Mouse (Mus musculus) CH12.LX (cell line): Measurements from ENCODE around the gene Zc3hav1. TPM values are rescaled to one million over a fixed set of nuclear protein-coding genes. Genes with fewer than 3 reads are reported as not detected.

Experiments
- DNase-seq: peaks from one replicate; pipeline ENCODE4 v3.0.0-alpha.2; 2013; ENCODE audit errors: extremely low read depth
- H3K27ac ChIP-seq: 2 replicates; pipeline ENCODE4 v1.5.1; 2012; ENCODE audit warnings: low read depth, mild to moderate bottlenecking, control low read depth, moderate library complexity; ENCODE audit not compliant: insufficient read depth
- H3K27me3 ChIP-seq: replicated peaks from 2 replicates; pipeline ENCODE3; 2012; ENCODE audit warnings: inconsistent platforms
- H3K36me3 ChIP-seq, 2 experiments: replicated peaks in 1 of 2; 2 replicates each; pipeline versions ENCODE3 to v1.6.1; 2012; ENCODE audit warnings: inconsistent platforms in 1 of 2, low read length in 1 of 2, mild to moderate bottlenecking in 1 of 2, mixed read lengths in 1 of 2, moderate library complexity in 1 of 2; ENCODE audit not compliant: control insufficient read depth in 1 of 2, insufficient read depth in 1 of 2
- H3K4me1 ChIP-seq, 2 experiments: 2 replicates each; pipeline ENCODE4 v1.6.1; 2012; ENCODE audit warnings: inconsistent platforms in 1 of 2, moderate library complexity in 1 of 2; ENCODE audit not compliant: insufficient read depth in 2 of 2, control insufficient read depth in 1 of 2
- H3K4me2 ChIP-seq: 2 replicates; pipeline ENCODE4 v1.6.1; 2012; ENCODE audit warnings: low read depth, mild to moderate bottlenecking, control low read depth; ENCODE audit not compliant: poor library complexity, insufficient read depth, severe bottlenecking
- H3K4me3 ChIP-seq, 3 experiments: fragments of 150-350 bp in 1 of 3; sonication (generic) in 1 of 3; replicated peaks in 1 of 3; 2 replicates each; pipeline versions ENCODE3 to v1.5.1; 2011 to 2012; ENCODE audit warnings: low read depth in 2 of 3, low read length in 2 of 3, mild to moderate bottlenecking in 2 of 3, moderate library complexity in 2 of 3, control low read depth in 1 of 3, improper control_type of control experiment in 1 of 3, inconsistent platforms in 1 of 3, mixed read lengths in 1 of 3; ENCODE audit not compliant: poor library complexity in 1 of 3
- H3K79me2 ChIP-seq: replicated peaks from 2 replicates; pipeline ENCODE4 v1.6.1; 2012; ENCODE audit warnings: mild to moderate bottlenecking, moderate library complexity; ENCODE audit not compliant: control insufficient read depth, poor library complexity, insufficient read depth, severe bottlenecking; ENCODE audit errors: extremely low read depth
- H3K9ac ChIP-seq: 2 replicates; pipeline ENCODE4 v1.6.1; 2012; ENCODE audit warnings: low read depth, mild to moderate bottlenecking, control low read depth, moderate library complexity; ENCODE audit not compliant: insufficient read depth
- H3K9me3 ChIP-seq: replicated peaks from 2 replicates; pipeline ENCODE3; 2012; ENCODE audit warnings: low read length, inconsistent platforms, mixed read lengths
- CHD1 ChIP-seq: IDR thresholded peaks from 2 replicates; pipeline ENCODE4 v1.6.1; 2012; ENCODE audit warnings: low read depth, low read length, improper control_type of control experiment, inconsistent platforms
- CTCF ChIP-seq, 2 experiments: IDR thresholded peaks in 1 of 2; conservative IDR thresholded peaks in 1 of 2; 2 replicates each; pipeline ENCODE4 v1.5.1; 2011 to 2012; ENCODE audit warnings: low read depth in 2 of 2, low read length in 2 of 2, improper control_type of control experiment in 1 of 2, inconsistent platforms in 1 of 2, mild to moderate bottlenecking in 1 of 2, moderate library complexity in 1 of 2
- E2F4 ChIP-seq: IDR thresholded peaks from 2 replicates; pipeline ENCODE4 v1.6.1; 2011; ENCODE audit warnings: low read depth, low read length, improper control_type of control experiment; ENCODE audit not compliant: insufficient replicate concordance
- ETS1 ChIP-seq: conservative IDR thresholded peaks from 2 replicates; pipeline ENCODE4 v1.6.1; 2012; ENCODE audit warnings: low read depth, mild to moderate bottlenecking, inconsistent platforms, low read length, improper control_type of control experiment, moderate library complexity
- MAFK ChIP-seq: IDR thresholded peaks from 2 replicates; pipeline ENCODE4 v1.6.1; 2011; ENCODE audit warnings: low read length, improper control_type of control experiment; ENCODE audit not compliant: insufficient replicate concordance
- MAX ChIP-seq: IDR thresholded peaks from 2 replicates; pipeline ENCODE4 v1.6.1; 2011; ENCODE audit warnings: low read length, improper control_type of control experiment
- SIN3A ChIP-seq: IDR thresholded peaks from 2 replicates; pipeline ENCODE4 v1.6.1; 2012; ENCODE audit warnings: low read length, improper control_type of control experiment, inconsistent platforms
- ZC3H11A ChIP-seq: IDR thresholded peaks from 2 replicates; pipeline ENCODE4 v1.6.1; 2012; ENCODE audit warnings: low read depth, mild to moderate bottlenecking, inconsistent platforms, low read length, improper control_type of control experiment
- ZNF384 ChIP-seq: IDR thresholded peaks from 2 replicates; pipeline ENCODE4 v1.6.1; 2012; ENCODE audit warnings: low read depth, low read length, improper control_type of control experiment, inconsistent platforms
- dilution Hi-C: fragments of 300-500 bp; cut with MboI; formaldehyde crosslinking; loops from 2 replicates; pipeline ENCODE4 v1.14.3; 2020; ENCODE audit warnings: low sequenced_read_pairs; ENCODE audit not compliant: extremely low pct_unique_long_range_greater_than_20kb, extremely low pct_ligation_motif_present
- in situ Hi-C: fragments of 300-500 bp; cut with MboI; formaldehyde crosslinking; loops from 3 replicates; pipeline ENCODE4 v1.14.3; 2019; ENCODE audit warnings: low sequenced_read_pairs, low pct_ligation_motif_present, low pct_unique_long_range_greater_than_20kb, mixed read lengths
- polyA plus RNA-seq: library from polyadenylated mRNA; unstranded; fragments of >175 nt; gene quantifications from 2 replicates; pipeline ENCODE4 v1.2.1, GENCODE M21; 2012; ENCODE audit warnings: low read depth; ENCODE audit not compliant: insufficient read length
- total RNA-seq, 2 experiments: library from RNA; depleted of rRNA; stranded (reverse); fragments of 300-350 nt in 1 of 2; fragments of >200 nt in 1 of 2; gene quantifications; 2 replicates each; pipeline ENCODE4 v1.2.3; 2012 to 2014

The Zc3hav1 gene
- total and polyA plus RNA-seq, 3 experiments = 49.8 to 68.7 (median 58.1) TPM

DNA sequence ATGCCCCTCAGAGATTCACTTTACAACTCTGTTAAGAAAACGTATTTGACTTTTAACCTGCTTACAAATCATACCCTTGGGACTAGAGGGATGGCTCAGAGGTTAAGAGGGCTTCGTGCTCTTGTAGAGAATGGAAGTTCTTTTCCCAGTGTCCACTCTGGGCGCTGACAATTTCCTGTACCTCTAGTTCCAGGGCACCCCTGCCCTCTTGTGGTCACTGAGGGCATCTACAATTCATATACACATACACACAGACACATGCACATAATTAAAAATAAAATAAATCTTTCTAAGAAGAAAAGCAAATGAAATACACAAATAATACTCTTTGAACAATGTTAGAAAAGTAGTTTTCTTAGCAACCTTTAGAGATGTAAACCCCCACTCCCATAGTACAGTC is 15.5 kb upstream of the Zc3hav1 start:
- dilution Hi-C loops = no loop called here
- H3K4me1 ChIP-seq = no peaks in the 10 kb centered on the region
- peaks cover 6% of the 10 kb centered on the region for H3K27me3 ChIP-seq
- H3K4me3 ChIP-seq = no peak overlapping the region
- no peak overlapping the region for H3K9ac ChIP-seq
- peaks cover 22% of the 10 kb centered on the region for H3K9me3 ChIP-seq
- H3K79me2 ChIP-seq = no peaks in the 10 kb centered on the region
- TF ChIP-seq ETS1 (no peak), SIN3A (no peak), CHD1 (no peak), CTCF (conservative IDR thresholded peaks at IDR 0.05 in 1 of 2, IDR thresholded peaks at IDR 0.05 in 1 of 2; ENCODE audit: low read depth in 2 of 2, low read length in 2 of 2) (peak; percentile 6 to 36; a peak in 3 of 4 replicates), ZNF384 (no peak)
- DNase-seq = no peak
- no peak overlapping the region for H3K27ac ChIP-seq
- in situ Hi-C loops = no loop called here
- no peak overlapping the region for H3K4me2 ChIP-seq
- H3K36me3 ChIP-seq = no peaks in the 10 kb centered on the region

DNA sequence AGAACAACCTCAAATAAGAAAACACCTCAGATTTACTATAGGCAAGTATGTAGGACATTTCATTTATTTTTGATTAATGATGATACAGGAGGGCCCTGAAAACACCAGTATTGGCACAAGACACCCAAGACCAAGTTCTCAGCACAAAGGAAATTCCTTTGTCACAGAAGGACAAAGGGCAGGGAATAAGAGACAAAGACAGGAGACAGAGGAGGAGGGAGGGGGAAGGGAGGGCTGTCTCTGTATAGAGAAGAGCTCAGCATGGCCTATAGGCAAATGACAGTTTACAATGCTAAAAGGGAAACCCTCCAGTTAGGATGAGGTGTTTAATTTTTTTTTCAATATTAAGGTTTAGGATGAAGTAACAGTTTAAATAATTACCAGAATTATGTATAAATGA is 9.7 kb upstream of the Zc3hav1 start:
- in situ Hi-C loops = no loop called here
- Histone ChIP-seq H3K4me3 (no peak overlapping the region), H3K9ac (no peak overlapping the region), H3K36me3 (no peaks in the 10 kb centered on the region), H3K27ac (no peak overlapping the region), H3K79me2 (no peaks in the 10 kb centered on the region), H3K4me1 (peaks cover 3 to 6% of the 10 kb centered on the region in 2 experiments; a peak in 3 of 4 replicates), H3K9me3 (peaks cover 7% of the 10 kb centered on the region), H3K4me2 (no peak overlapping the region), H3K27me3 (no peaks in the 10 kb centered on the region)
- no peak for DNase-seq
- dilution Hi-C loops = no loop called here
- no peak for TF ChIP-seq ZC3H11A
- no peak for TF ChIP-seq SIN3A
- no peak for TF ChIP-seq E2F4
- no peak for TF ChIP-seq MAX

DNA sequence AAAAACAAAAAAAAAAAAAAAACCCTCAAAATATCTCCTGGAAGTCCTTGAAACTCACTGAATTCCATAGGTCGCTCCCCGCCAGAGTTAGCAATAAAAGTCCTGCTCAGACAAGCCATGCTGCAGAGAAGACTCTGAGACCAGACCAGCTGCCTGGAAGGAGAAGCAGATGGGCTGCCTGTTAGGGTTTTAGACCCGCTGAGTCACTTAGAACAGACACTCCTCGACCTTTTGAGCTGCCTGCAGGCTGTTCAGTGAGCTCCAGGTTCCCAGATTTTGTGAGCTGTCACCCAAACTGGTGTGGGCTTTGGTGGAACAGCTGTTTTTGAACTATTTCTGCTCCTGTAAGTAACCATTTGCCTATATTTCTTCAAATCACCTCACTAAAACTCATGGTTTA is 9.0 kb upstream of the Zc3hav1 start:
- H3K4me2 ChIP-seq = no peak overlapping the region
- no peak overlapping the region for H3K4me3 ChIP-seq
- TF ChIP-seq ETS1 (no peak), MAFK (no peak)
- TF ChIP-seq, all 38 proteins: peak for 0
- DNase-seq = no peak
- Histone ChIP-seq H3K27ac (no peak overlapping the region), H3K27me3 (no peaks in the 10 kb centered on the region), H3K9me3 (peaks cover 7% of the 10 kb centered on the region), H3K36me3 (no peaks in the 10 kb centered on the region), H3K4me1 (peaks cover 3 to 7% of the 10 kb centered on the region in 2 experiments; a peak in 3 of 4 replicates), H3K79me2 (no peaks in the 10 kb centered on the region), H3K9ac (no peak overlapping the region)
- in situ Hi-C loops (no loop called here), dilution Hi-C loops (no loop called here)
